Mouse (Mus musculus) forebrain, embryonic 13.5 days (tissue): ENCODE results near the gene Erich2. TPM values are rescaled to one million over a fixed set of nuclear protein-coding genes. Genes with fewer than 3 reads are reported as not detected.

Source experiments
- ATAC-seq: fragments of 200-750 bp; cut with Nextera tagmentation; 2 replicates; pipeline ENCODE4 v1.8.0; 2017
- H3K27ac ChIP-seq: fragments of 300-500 bp; sonication (generic); 2 replicates; pipeline ENCODE4 v1.5.1; 2015; ENCODE audit warnings: inconsistent platforms, mild to moderate bottlenecking, moderate library complexity
- H3K27me3 ChIP-seq: fragments of 300-500 bp; sonication (generic); 2 replicates; pipeline ENCODE4 v1.6.1; 2015; ENCODE audit warnings: mild to moderate bottlenecking, inconsistent platforms
- H3K36me3 ChIP-seq: fragments of 300-500 bp; sonication (generic); 2 replicates; pipeline ENCODE4 v1.6.1; 2015; ENCODE audit warnings: mild to moderate bottlenecking, inconsistent platforms; ENCODE audit not compliant: poor library complexity, severe bottlenecking
- H3K4me1 ChIP-seq: fragments of 300-500 bp; sonication (generic); 2 replicates; pipeline ENCODE4 v1.6.1; 2015; ENCODE audit warnings: inconsistent platforms
- H3K4me2 ChIP-seq: fragments of 300-500 bp; sonication (generic); 2 replicates; pipeline ENCODE4 v1.6.1; 2015; ENCODE audit warnings: inconsistent platforms, mild to moderate bottlenecking, moderate library complexity
- H3K4me3 ChIP-seq: fragments of 300-500 bp; sonication (generic); 2 replicates; pipeline ENCODE4 v1.5.1; 2015; ENCODE audit warnings: mild to moderate bottlenecking, inconsistent platforms
- H3K9ac ChIP-seq: fragments of 300-500 bp; sonication (generic); 2 replicates; pipeline ENCODE4 v1.6.1; 2015; ENCODE audit warnings: mild to moderate bottlenecking, inconsistent platforms
- H3K9me3 ChIP-seq: fragments of 300-500 bp; sonication (generic); replicated peaks from 2 replicates; pipeline ENCODE4 v1.6.1; 2016; ENCODE audit warnings: inconsistent platforms
- WGBS: fragments of 180-500 bp; shearing (Covaris S2); methylation state at CpG from one replicate; pipeline ENCODE4 v1.1.7; 2015; 5-methylcytosine and 5-hydroxymethylcytosine counted together
- polyA plus RNA-seq: library from polyadenylated mRNA; unstranded; fragments of >200 nt; fragmentation: Nextera tagmentation; extraction: Ambion mirVana; gene quantifications from 2 replicates; pipeline ENCODE4 v1.2.1, GENCODE M21; 2015

The Erich2 gene
- polyA plus RNA-seq, 1 experiment from 2014 or later = 2.8 TPM

- ATAC-seq = peak; percentile 13; the same call in 1 of the 2 replicates
- peaks cover 98% of the 10 kb centered on the region for H3K27me3 ChIP-seq
- H3K4me1 ChIP-seq = peaks cover 87% of the 10 kb centered on the region
- peak overlapping the region; percentile 72 for H3K4me2 ChIP-seq
- H3K9ac ChIP-seq = peak overlapping the region; percentile 81
- H3K36me3 ChIP-seq = no peaks in the 10 kb centered on the region
- WGBS = under 1% methylated on average over 37 of the region's 38 CpGs
- H3K27ac ChIP-seq = peak overlapping the region; percentile 95
- H3K9me3 ChIP-seq = no peaks in the 10 kb centered on the region
- H3K4me3 ChIP-seq = peak overlapping the region; percentile 54
Measured at GRCm38 (mm10) chr2:70563721-70564645, 55.4 kb downstream of the Erich2 start.

- Histone ChIP-seq H3K27me3 (peaks cover 99% of the 10 kb centered on the region), H3K9ac (peak overlapping the region; percentile 81)
Measured at GRCm38 (mm10) chr2:70564646-70565315, 56.2 kb downstream of the Erich2 start.

DNA sequence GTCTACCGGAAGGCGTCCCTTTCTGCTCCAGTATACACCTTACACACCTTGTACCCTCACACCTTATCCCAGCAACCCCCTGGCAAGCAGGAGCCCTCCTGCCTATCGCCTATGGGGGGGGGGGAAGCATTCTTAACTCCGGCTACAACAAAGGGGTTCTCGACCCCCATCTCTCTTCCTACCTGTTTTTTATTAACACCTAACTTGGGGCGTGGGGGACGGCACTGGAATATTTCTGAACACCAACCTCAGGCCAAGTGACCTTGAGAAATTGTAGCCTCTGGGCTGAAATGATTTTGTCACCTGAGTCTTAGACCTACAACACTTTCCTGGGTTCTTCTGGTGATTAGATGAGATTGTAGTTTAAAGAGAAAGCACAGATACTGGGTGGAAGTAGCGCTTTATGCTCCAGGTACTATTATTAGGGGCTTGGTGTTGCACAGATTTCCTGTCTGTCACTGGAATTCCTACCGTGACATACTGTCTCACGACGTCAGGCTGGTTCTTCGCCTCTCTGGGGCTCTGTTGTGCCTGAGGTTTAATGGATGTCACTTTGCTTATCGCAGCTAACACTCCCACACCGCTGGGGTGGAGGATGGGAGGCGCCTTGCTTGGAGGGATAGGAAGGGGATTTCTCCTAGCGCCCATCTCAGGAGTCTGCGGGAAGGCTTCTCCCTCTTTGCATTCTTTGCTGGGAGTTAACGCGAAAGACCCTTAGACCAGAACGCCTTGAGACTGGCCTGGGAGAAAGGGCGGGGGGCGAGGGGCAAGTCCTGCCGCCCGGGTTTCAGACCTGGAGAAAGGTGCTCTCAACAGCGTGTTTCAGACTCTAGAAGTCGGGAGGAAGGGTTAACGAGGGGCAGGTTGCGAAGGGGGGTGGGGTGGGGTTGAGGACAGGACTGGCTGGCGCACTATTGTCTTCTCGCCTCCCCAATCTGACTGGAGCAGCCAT lies 57.3 kb downstream of the Erich2 start:
- Histone ChIP-seq H3K36me3 (no peaks in the 10 kb centered on the region), H3K9me3 (no peaks in the 10 kb centered on the region), H3K9ac (peak overlapping the region; percentile 81), H3K27me3 (peaks cover 99% of the 10 kb centered on the region), H3K4me1 (peaks cover 86% of the 10 kb centered on the region), H3K4me2 (peak overlapping the region; percentile 72), H3K27ac (peak overlapping the region; percentile 95), H3K4me3 (peak overlapping the region; percentile 54)
- 3% methylated on average over 30 of the region's 30 CpGs for WGBS
- ATAC-seq = no peak

More at GRCm38 (mm10) chr2:70564646-70565315, 56.2 kb downstream of the Erich2 start:
- Histone ChIP-seq H3K27ac (peak overlapping the region; percentile 95), H3K9me3 (no peaks in the 10 kb centered on the region), H3K4me3 (peak overlapping the region; percentile 54), H3K36me3 (no peaks in the 10 kb centered on the region), H3K4me2 (peak overlapping the region; percentile 72), H3K4me1 (peaks cover 88% of the 10 kb centered on the region)
- ATAC-seq = no peak
- 2% methylated on average over 15 of the region's 15 CpGs for WGBS

- peak overlapping the region; percentile 81 for H3K9ac ChIP-seq
- peaks cover 99% of the 10 kb centered on the region for H3K27me3 ChIP-seq
- peaks cover 82% of the 10 kb centered on the region for H3K4me1 ChIP-seq
- peak overlapping the region; percentile 54 for H3K4me3 ChIP-seq
- 1% methylated on average over 18 of the region's 18 CpGs for WGBS
- ATAC-seq = no peak
- peak overlapping the region; percentile 95 for H3K27ac ChIP-seq
- H3K9me3 ChIP-seq = no peaks in the 10 kb centered on the region
- no peaks in the 10 kb centered on the region for H3K36me3 ChIP-seq
- peak overlapping the region; percentile 72 for H3K4me2 ChIP-seq
Measured at GRCm38 (mm10) chr2:70566603-70566981, 58.0 kb downstream of the Erich2 start.

GRCm38 (mm10) chr2:70567071-70567681 lies 58.6 kb downstream of the Erich2 start:
- H3K4me2 ChIP-seq = peak overlapping the region; percentile 72
- no peaks in the 10 kb centered on the region for H3K9me3 ChIP-seq
- H3K27ac ChIP-seq = peak overlapping the region; percentile 95
- H3K27me3 ChIP-seq = peaks cover 99% of the 10 kb centered on the region
- peak; percentile 48; the same call in 1 of the 2 replicates for ATAC-seq
- peaks cover 76% of the 10 kb centered on the region for H3K4me1 ChIP-seq
- WGBS = 2% methylated on average over 23 of the region's 23 CpGs
- peak overlapping the region; percentile 54 for H3K4me3 ChIP-seq
- H3K36me3 ChIP-seq = no peaks in the 10 kb centered on the region
- H3K9ac ChIP-seq = peak overlapping the region; percentile 81

GRCm38 (mm10) chr2:70567682-70568077 lies 59.1 kb downstream of the Erich2 start:
- Histone ChIP-seq H3K27me3 (peaks cover 99% of the 10 kb centered on the region), H3K9ac (peak overlapping the region; percentile 81), H3K9me3 (no peaks in the 10 kb centered on the region)

DNA sequence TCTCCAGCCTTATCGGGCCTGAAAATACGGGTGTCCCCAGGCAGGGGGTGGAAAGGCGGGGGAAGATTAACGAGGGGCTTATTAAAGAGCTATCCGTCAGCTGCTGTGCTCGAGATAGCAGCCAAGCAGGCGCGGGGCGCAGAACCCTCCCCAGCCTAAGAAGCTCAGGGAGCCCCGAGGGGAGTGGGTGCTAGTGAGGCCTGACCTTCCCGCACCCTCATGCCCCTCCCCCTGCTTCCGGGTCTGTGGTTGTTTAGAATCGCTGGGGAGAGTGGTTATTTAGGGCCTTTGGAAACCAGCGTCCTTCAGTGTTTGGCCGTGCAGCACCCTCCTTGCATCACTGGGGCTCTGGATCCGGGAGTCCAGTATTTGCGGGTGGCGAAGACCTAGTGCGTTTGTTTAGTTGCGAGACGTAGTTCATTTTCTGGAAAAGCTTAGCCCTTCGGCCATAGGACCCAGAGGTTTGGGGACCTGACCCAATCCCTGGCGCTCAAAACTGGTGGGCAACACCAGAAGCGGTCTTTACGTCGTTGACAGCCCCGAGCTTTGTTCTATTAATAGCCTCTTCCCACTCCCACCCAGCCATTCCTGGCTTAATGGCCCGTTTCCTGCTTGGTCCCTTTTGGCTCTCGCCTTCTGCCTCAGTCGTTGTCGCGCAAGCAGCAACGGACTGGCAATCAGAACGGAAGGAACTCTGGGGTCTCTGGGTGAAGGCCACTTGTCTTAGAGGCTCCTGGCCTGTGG lies 59.8 kb downstream of the Erich2 start:
- no peak for ATAC-seq
- peak overlapping the region; percentile 54 for H3K4me3 ChIP-seq
- H3K27me3 ChIP-seq = peaks cover 99% of the 10 kb centered on the region
- peak overlapping the region; percentile 95 for H3K27ac ChIP-seq
- 0 out of 2 replicates have a peak, but pooled peaks cover under 1% of the 10 kb centered on the region for H3K36me3 ChIP-seq
- H3K4me2 ChIP-seq = peak overlapping the region; percentile 72
- peak overlapping the region; percentile 81 for H3K9ac ChIP-seq
- WGBS = under 1% methylated on average over 34 of the region's 34 CpGs
- H3K9me3 ChIP-seq = no peaks in the 10 kb centered on the region
- peaks cover 66% of the 10 kb centered on the region for H3K4me1 ChIP-seq

More at GRCm38 (mm10) chr2:70567682-70568077, 59.1 kb downstream of the Erich2 start:
- no peak for ATAC-seq
- peak overlapping the region; percentile 54 for H3K4me3 ChIP-seq
- WGBS = under 1% methylated on average over 12 of the region's 12 CpGs
- H3K27ac ChIP-seq = peak overlapping the region; percentile 95
- peaks cover 71% of the 10 kb centered on the region for H3K4me1 ChIP-seq
- no peaks in the 10 kb centered on the region for H3K36me3 ChIP-seq
- H3K4me2 ChIP-seq = peak overlapping the region; percentile 72

- H3K9ac ChIP-seq = no peak overlapping the region
- peaks cover 32% of the 10 kb centered on the region for H3K4me1 ChIP-seq
- H3K4me3 ChIP-seq = no peak overlapping the region
- no peak overlapping the region for H3K4me2 ChIP-seq
- 71% methylated on average over 4 of the region's 4 CpGs for WGBS
- peaks cover 9% of the 10 kb centered on the region for H3K36me3 ChIP-seq
- no peaks in the 10 kb centered on the region for H3K9me3 ChIP-seq
- peaks cover 70% of the 10 kb centered on the region for H3K27me3 ChIP-seq
- ATAC-seq = no peak
- H3K27ac ChIP-seq = no peak overlapping the region
Measured at GRCm38 (mm10) chr2:70571698-70572097, 63.1 kb downstream of the Erich2 start.

- ATAC-seq = no peak
- H3K4me3 ChIP-seq = no peak overlapping the region
- no peak overlapping the region for H3K4me2 ChIP-seq
- H3K4me1 ChIP-seq = peaks cover 27% of the 10 kb centered on the region
- H3K9me3 ChIP-seq = no peaks in the 10 kb centered on the region
- 46% methylated on average over 9 of the region's 9 CpGs for WGBS
- no peak overlapping the region for H3K9ac ChIP-seq
- H3K27me3 ChIP-seq = peaks cover 65% of the 10 kb centered on the region
- H3K27ac ChIP-seq = no peak overlapping the region
- H3K36me3 ChIP-seq = peaks cover 9% of the 10 kb centered on the region
Measured at GRCm38 (mm10) chr2:70572251-70572650, 63.6 kb downstream of the Erich2 start.

GRCm38 (mm10) chr2:70573544-70574210 lies 65.1 kb downstream of the Erich2 start:
- no peak for ATAC-seq
- Histone ChIP-seq H3K9ac (no peak overlapping the region), H3K27me3 (peaks cover 52% of the 10 kb centered on the region), H3K27ac (no peak overlapping the region), H3K36me3 (peaks cover 19% of the 10 kb centered on the region), H3K4me1 (peaks cover 12% of the 10 kb centered on the region), H3K4me3 (no peak overlapping the region), H3K4me2 (no peak overlapping the region), H3K9me3 (no peaks in the 10 kb centered on the region)
- 70% methylated on average over 8 of the region's 8 CpGs for WGBS
